ENCODE assay signal across 10 mouse cellular contexts in the genomic region with DNA sequence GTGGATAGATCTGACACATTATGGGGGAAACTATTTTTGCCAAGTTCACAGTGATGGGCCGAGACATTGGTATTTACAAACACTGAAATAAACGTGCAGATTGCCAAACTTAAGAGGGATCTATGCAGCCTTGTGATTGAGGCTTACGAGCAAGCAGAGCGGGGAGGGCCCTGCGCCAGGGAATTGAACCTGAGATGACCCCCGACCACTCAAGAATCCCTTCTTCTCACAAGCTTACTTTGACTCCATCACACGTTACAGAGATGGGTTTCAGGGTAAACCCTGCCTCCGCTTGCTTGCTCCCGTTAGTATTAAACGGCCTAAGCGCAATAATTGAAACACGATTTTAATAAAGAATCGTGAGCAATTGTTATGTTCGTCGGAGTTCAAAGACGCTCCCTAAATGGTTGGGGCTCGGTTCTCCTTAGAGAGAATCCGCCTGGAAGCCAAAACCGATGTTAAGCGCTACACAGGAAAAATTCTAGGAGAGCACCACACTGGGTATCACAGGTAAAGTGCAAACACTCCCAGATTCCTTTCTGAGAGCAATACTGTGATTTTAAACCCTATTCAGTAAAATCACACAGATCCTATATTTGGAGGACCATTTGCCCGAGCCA. TPM values are rescaled to one million over a fixed set of nuclear protein-coding genes. Genes with fewer than 3 reads are reported as not detected.
A peak's percentile ranks its signal among the peaks of the same experiment; 100 is the strongest.
DNase-seq lines count a peak whose midpoint lies in the region; ATAC-seq and TF ChIP-seq lines count a peak whose summit lies in the region.
"Had no signal": no experiment of that assay in that cellular context is flagged by ENCODE, and none has a peak within 500 bp of the region (broad histone marks: within the 10 kb centered on the region; RNA-seq: fewer than 3 reads in every experiment).

No protein-coding gene starts in this region.

- peak overlapping the region; percentile 39 for H3K4me3 ChIP-seq in liver, embryonic 11.5 days (ENCODE audit: low read depth, low read length)
- peak overlapping the region; percentile 17; the same call in 1 of the 2 replicates for H3K4me3 ChIP-seq in embryonic facial prominence, embryonic 12.5 days
- peak overlapping the region; percentile 9; the same call in 1 of the 2 replicates for H3K4me3 ChIP-seq in hindbrain, postnatal 0 days (ENCODE audit: low read length)
- peak overlapping the region; percentile 20 for H3K4me3 ChIP-seq in neural tube, embryonic 12.5 days

- WGBS in liver, embryonic 11.5 days: 2% methylated on average over 21 of the region's 21 CpGs
- WGBS in embryonic facial prominence, embryonic 12.5 days: 2% methylated on average over 21 of the region's 21 CpGs
- 3% methylated on average over 21 of the region's 21 CpGs for whole genome bisulfite sequencing in hindbrain, postnatal 0 days
- WGBS in neural tube, embryonic 12.5 days: 1% methylated on average over 21 of the region's 21 CpGs

- H3K9me3 ChIP-seq in liver, embryonic 11.5 days (ENCODE audit: control insufficient read depth, low read length): no peaks in the 10 kb centered on the region
- no peaks in the 10 kb centered on the region for H3K9me3 ChIP-seq in embryonic facial prominence, embryonic 12.5 days
- no peaks in the 10 kb centered on the region for H3K9me3 ChIP-seq in hindbrain, postnatal 0 days (ENCODE audit: low read length)
- no peaks in the 10 kb centered on the region for H3K9me3 ChIP-seq in neural tube, embryonic 12.5 days

- TF ChIP-seq CTCF in hindbrain, postnatal 0 days (IDR thresholded peaks at IDR 0.05; ENCODE audit: low read depth): no peak

- peak; percentile 37 for DNase-seq in liver, embryonic 11.5 days (ENCODE audit: low spot score)
- no peak for DNase-seq in liver
- DNase-seq in hindbrain, postnatal 0 days (ENCODE audit: low spot score): no peak
- DNase-seq in ovary, adult 18-20 months (ENCODE audit: low spot score): no peak
- DNase-seq in thymus, postnatal 14 days: no peak
- DNase-seq in kidney, postnatal 10 days: no peak
- DNase-seq: right cerebral cortex, adult 18-20 months had no signal

- ATAC-seq in liver, embryonic 11.5 days (replicated peaks; ENCODE audit: low FRiP score): no peak
- ATAC-seq in embryonic facial prominence, embryonic 12.5 days (ENCODE audit: insufficient number of reproducible peaks, insufficient read depth, low FRiP score, low TSS enrichment): no peak
- ATAC-seq in hindbrain, postnatal 0 days: no peak
- no peak for ATAC-seq in neural tube, embryonic 12.5 days (ENCODE audit: low FRiP score, low read depth)

- no peak overlapping the region for H3K9ac ChIP-seq in liver, embryonic 11.5 days (ENCODE audit: low read depth, low read length)
- no peak overlapping the region for H3K9ac ChIP-seq in embryonic facial prominence, embryonic 12.5 days
- no peak overlapping the region for H3K9ac ChIP-seq in hindbrain, postnatal 0 days (replicated peaks; ENCODE audit: low read length)
- no peak overlapping the region for H3K9ac ChIP-seq in neural tube, embryonic 12.5 days

- no peaks in the 10 kb centered on the region for H3K36me3 ChIP-seq in liver, embryonic 11.5 days (ENCODE audit: control insufficient read depth, insufficient read depth, low read length)
- no peaks in the 10 kb centered on the region for H3K36me3 ChIP-seq in embryonic facial prominence, embryonic 12.5 days
- no peaks in the 10 kb centered on the region for H3K36me3 ChIP-seq in hindbrain, postnatal 0 days (ENCODE audit: insufficient read depth, low read length)
- no peaks in the 10 kb centered on the region for H3K36me3 ChIP-seq in neural tube, embryonic 12.5 days

- H3K27me3 ChIP-seq in liver, embryonic 11.5 days (replicated peaks; ENCODE audit: control insufficient read depth, insufficient read depth, low read length): peaks cover 50% of the 10 kb centered on the region
- peaks cover 74% of the 10 kb centered on the region for H3K27me3 ChIP-seq in embryonic facial prominence, embryonic 12.5 days
- H3K27me3 ChIP-seq in hindbrain, postnatal 0 days (ENCODE audit: insufficient read depth, low read length): peaks cover 87% of the 10 kb centered on the region
- peaks cover 84% of the 10 kb centered on the region for H3K27me3 ChIP-seq in neural tube, embryonic 12.5 days (replicated peaks)

- peaks cover 8% of the 10 kb centered on the region; the same call in 1 of the 2 replicates for H3K4me1 ChIP-seq in liver, embryonic 11.5 days (replicated peaks; ENCODE audit: control insufficient read depth, insufficient read depth, low read length)
- peaks cover 3% of the 10 kb centered on the region; the same call in 1 of the 2 replicates for H3K4me1 ChIP-seq in embryonic facial prominence, embryonic 12.5 days
- H3K4me1 ChIP-seq in hindbrain, postnatal 0 days (ENCODE audit: insufficient read depth, low read length): no peaks in the 10 kb centered on the region
- peaks cover 4% of the 10 kb centered on the region; the same call in 1 of the 2 replicates for H3K4me1 ChIP-seq in neural tube, embryonic 12.5 days

- H3K27ac ChIP-seq in liver, embryonic 11.5 days (ENCODE audit: low read depth, low read length): no peak overlapping the region
- no peak overlapping the region for H3K27ac ChIP-seq in embryonic facial prominence, embryonic 12.5 days
- no peak overlapping the region for H3K27ac ChIP-seq in hindbrain, postnatal 0 days
- H3K27ac ChIP-seq in neural tube, embryonic 12.5 days: no peak overlapping the region

- H3K4me2 ChIP-seq in liver, embryonic 11.5 days: peak overlapping the region; percentile 79
- H3K4me2 ChIP-seq in embryonic facial prominence, embryonic 12.5 days (replicated peaks): peak overlapping the region; percentile 33
- peak overlapping the region; percentile 30; the same call in 1 of the 2 replicates for H3K4me2 ChIP-seq in hindbrain, postnatal 0 days (ENCODE audit: low read depth, low read length)
- H3K4me2 ChIP-seq in neural tube, embryonic 12.5 days (replicated peaks): peak overlapping the region; percentile 50

RNA-seq across cellular contexts. Expression of gene Prss16, which starts 12.2 kb away (rescaled TPM):
- 0.48 and 0.86 TPM in 2 replicates for polyA plus RNA-seq in liver, embryonic 11.5 days (2014; fragmentation: Nextera tagmentation; extraction: Ambion mirVana)
- 0.69 and 0.95 TPM in 2 replicates for polyA plus RNA-seq in embryonic facial prominence, embryonic 12.5 days (2016; fragmentation: Nextera tagmentation; extraction: Ambion mirVana)
- total RNA-seq in hindbrain, postnatal 0 days (2014; rRNA removed): not detected in 2 replicates
- not detected in 2 replicates for polyA plus RNA-seq in hindbrain, postnatal 0 days (2015; fragmentation: Nextera tagmentation; extraction: Ambion mirVana)
- polyA plus RNA-seq in neural tube, embryonic 12.5 days (2016; fragmentation: Nextera tagmentation; extraction: Ambion mirVana): 0.41 TPM in 1 of 2 replicates, not detected in the other

RNA-seq across cellular contexts. Expression of gene Pom121l2, which starts 16.3 kb away (rescaled TPM):
- not detected in 2 replicates for polyA plus RNA-seq in liver, embryonic 11.5 days (2014; fragmentation: Nextera tagmentation; extraction: Ambion mirVana)
- polyA plus RNA-seq in embryonic facial prominence, embryonic 12.5 days (2016; fragmentation: Nextera tagmentation; extraction: Ambion mirVana): 0.33 TPM in 1 of 2 replicates, not detected in the other
- total RNA-seq in hindbrain, postnatal 0 days (2014; rRNA removed): not detected in 2 replicates
- not detected in 2 replicates for polyA plus RNA-seq in hindbrain, postnatal 0 days (2015; fragmentation: Nextera tagmentation; extraction: Ambion mirVana)
- not detected in 2 replicates for polyA plus RNA-seq in neural tube, embryonic 12.5 days (2016; fragmentation: Nextera tagmentation; extraction: Ambion mirVana)
- total RNA-seq: left cerebral cortex, postnatal 10 days had no signal

RNA-seq across cellular contexts. Expression of gene Hist1h2ah, which starts 38.1 kb away (rescaled TPM):
- polyA plus RNA-seq in liver, embryonic 11.5 days (2014; fragmentation: Nextera tagmentation; extraction: Ambion mirVana): 10.7 and 13.3 TPM in 2 replicates
- 8.0 and 8.3 TPM in 2 replicates for polyA plus RNA-seq in embryonic facial prominence, embryonic 12.5 days (2016; fragmentation: Nextera tagmentation; extraction: Ambion mirVana)
- 67.7 and 136 TPM in 2 replicates for total RNA-seq in hindbrain, postnatal 0 days (2014; rRNA removed)
- polyA plus RNA-seq in hindbrain, postnatal 0 days (2015; fragmentation: Nextera tagmentation; extraction: Ambion mirVana): 2.2 and 10.5 TPM in 2 replicates
- polyA plus RNA-seq in neural tube, embryonic 12.5 days (2016; fragmentation: Nextera tagmentation; extraction: Ambion mirVana): 3.3 and 13.9 TPM in 2 replicates

RNA-seq across cellular contexts. Expression of gene Hist1h2bk, which starts 38.4 kb away (rescaled TPM):
- polyA plus RNA-seq in liver, embryonic 11.5 days (2014; fragmentation: Nextera tagmentation; extraction: Ambion mirVana): 4.1 and 4.6 TPM in 2 replicates
- polyA plus RNA-seq in embryonic facial prominence, embryonic 12.5 days (2016; fragmentation: Nextera tagmentation; extraction: Ambion mirVana): 19.4 and 20.1 TPM in 2 replicates
- 468 and 587 TPM in 2 replicates for total RNA-seq in hindbrain, postnatal 0 days (2014; rRNA removed)
- polyA plus RNA-seq in hindbrain, postnatal 0 days (2015; fragmentation: Nextera tagmentation; extraction: Ambion mirVana): 0.84 and 1.2 TPM in 2 replicates
- polyA plus RNA-seq in neural tube, embryonic 12.5 days (2016; fragmentation: Nextera tagmentation; extraction: Ambion mirVana): 5.2 and 9.5 TPM in 2 replicates

RNA-seq across cellular contexts. Expression of gene Hist1h4i, which starts 43.9 kb away (rescaled TPM):
- polyA plus RNA-seq in liver, embryonic 11.5 days (2014; fragmentation: Nextera tagmentation; extraction: Ambion mirVana): 36.9 and 39.3 TPM in 2 replicates
- polyA plus RNA-seq in embryonic facial prominence, embryonic 12.5 days (2016; fragmentation: Nextera tagmentation; extraction: Ambion mirVana): 26.8 and 29.2 TPM in 2 replicates
- 20.6 and 39.3 TPM in 2 replicates for total RNA-seq in hindbrain, postnatal 0 days (2014; rRNA removed)
- 5.1 and 5.5 TPM in 2 replicates for polyA plus RNA-seq in hindbrain, postnatal 0 days (2015; fragmentation: Nextera tagmentation; extraction: Ambion mirVana)
- polyA plus RNA-seq in neural tube, embryonic 12.5 days (2016; fragmentation: Nextera tagmentation; extraction: Ambion mirVana): 20.1 and 23.9 TPM in 2 replicates
